Mouse (Mus musculus): ENCODE measurements around the gene Ube2dnl1. TPM values are rescaled to one million over a fixed set of nuclear protein-coding genes. Genes with fewer than 3 reads are reported as not detected.

Ube2dnl1 gene
- total RNA-seq (2022): not detected

DNA sequence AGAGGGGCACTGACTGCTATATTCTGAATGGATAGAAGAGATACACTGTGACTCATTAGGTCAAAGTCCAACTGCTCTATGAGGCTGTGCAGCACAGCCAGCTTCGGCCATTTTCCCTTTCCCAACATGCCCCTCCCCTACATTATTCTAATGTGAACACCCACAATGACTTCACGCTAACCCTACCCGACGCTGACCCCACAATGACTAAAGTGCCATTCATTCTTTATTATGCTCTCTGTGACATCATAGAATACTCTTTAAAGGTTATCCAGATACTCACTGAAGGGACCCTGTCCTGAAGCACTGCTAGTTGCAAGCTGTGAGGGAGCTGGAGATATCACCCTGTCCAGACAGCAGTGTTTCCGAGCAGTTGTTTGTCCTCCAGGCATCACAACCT lies at the start of gene Ube2dnl1:
Gene Ube2dnl1 (plus strand): TSS at position 301 of the 400 bp plus-strand sequence.
- no peak for DNase-seq (ENCODE audit: low spot score in 2 of 2)

DNA sequence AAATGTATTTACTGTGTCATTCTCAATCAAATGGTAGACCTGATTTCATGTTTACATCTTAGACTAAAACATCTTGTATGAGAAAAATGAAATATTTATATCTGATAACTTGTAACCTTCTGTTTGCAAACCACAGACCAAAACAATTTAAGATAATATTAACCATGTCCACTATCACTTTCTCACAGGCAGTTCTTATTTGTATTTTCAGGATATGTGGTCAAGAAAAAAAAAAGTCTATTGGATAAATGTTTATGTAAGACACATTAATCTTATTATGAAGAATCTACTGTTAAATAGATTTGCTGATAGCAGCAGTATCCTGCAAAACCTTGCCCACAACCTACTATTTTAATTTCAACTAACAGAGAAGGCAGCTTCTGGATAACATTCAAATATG lies 9.3 kb upstream of the Ube2dnl1 start:
- DNase-seq (ENCODE audit: low spot score in 2 of 2): no peak

DNA sequence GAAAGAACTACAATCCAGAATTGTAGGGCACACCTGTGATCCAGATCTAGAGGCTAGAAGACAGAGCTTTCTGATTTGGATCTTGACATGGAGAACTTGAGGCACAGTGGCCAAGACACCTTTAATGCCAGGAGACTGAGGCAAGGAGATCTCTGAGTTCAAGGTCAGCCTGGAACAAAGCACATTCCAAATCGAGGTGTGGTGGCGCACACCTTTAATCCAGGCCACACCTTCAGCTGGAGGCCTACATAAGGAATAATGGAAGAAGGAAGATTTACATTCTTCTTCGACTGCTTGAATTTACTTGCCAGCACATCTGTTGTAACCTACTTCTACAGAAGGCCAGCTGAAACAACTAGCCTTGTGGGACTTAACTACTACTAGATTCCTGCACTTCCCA lies 7.3 kb upstream of the Ube2dnl1 start:
- DNase-seq (ENCODE audit: low spot score in 2 of 2): no peak

DNA sequence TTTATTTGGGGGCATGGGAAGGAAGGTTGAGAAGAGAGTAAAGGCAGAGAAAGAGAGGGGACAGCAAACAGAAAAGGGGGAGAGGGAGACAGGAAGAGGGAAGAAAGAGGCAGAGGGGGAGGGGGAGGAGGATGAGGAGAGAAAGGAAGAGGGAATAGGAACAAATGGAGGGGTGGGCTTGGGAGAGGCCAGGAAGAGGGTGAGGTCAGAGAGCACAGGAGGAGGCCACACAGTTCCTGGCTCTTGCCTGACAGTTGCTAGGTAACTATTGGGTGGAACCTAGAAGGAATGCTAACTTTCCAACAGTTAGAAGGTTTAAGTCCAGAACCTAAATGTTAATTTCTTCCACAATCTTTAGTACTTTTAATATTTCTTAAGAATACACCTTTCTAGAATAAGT lies 1.4 kb upstream of the Ube2dnl1 start:
- DNase-seq (ENCODE audit: low spot score in 2 of 2): no peak

- DNase-seq (ENCODE audit: low spot score in 2 of 2): no peak
These were observed 2.5 kb downstream of the Ube2dnl1 start, which contains the start of gene Ube2dnl2 for GRCm38 (mm10) chrX:114907282-114907681. TSS of gene Ube2dnl2 (plus strand) at chrX:114907582.

GRCm38 (mm10) chrX:114955066-114955465 lies 50.3 kb downstream of the Ube2dnl1 start:
- no peak for DNase-seq (ENCODE audit: low spot score in 2 of 2)

Other genes starting within 250 kb of the Ube2dnl1 start
- gene Ube2dnl2, start 2.6 kb downstream of the Ube2dnl1 start, total RNA-seq (2022): not detected

All from gastrocnemius, adult 8-10 months (tissue).